Mouse (Mus musculus) testis, adult 2 months (tissue): Measurements from ENCODE around the gene Ankrd23.

Experiments used
- CTCF ChIP-seq: fragments of 200-500 bp; IDR thresholded peaks from 2 replicates; pipeline ENCODE4 v1.5.1; 2012; ENCODE audit warnings: low read depth, mild to moderate bottlenecking, inconsistent platforms, low read length, moderate library complexity; ENCODE audit not compliant: control insufficient read depth, insufficient read depth, insufficient replicate concordance
- POLR2A ChIP-seq: fragments of 200-500 bp; IDR thresholded peaks from 2 replicates; pipeline ENCODE4 v1.6.1; 2012; ENCODE audit warnings: low read depth, mild to moderate bottlenecking, inconsistent platforms, low read length, moderate library complexity; ENCODE audit not compliant: control insufficient read depth

DNA sequence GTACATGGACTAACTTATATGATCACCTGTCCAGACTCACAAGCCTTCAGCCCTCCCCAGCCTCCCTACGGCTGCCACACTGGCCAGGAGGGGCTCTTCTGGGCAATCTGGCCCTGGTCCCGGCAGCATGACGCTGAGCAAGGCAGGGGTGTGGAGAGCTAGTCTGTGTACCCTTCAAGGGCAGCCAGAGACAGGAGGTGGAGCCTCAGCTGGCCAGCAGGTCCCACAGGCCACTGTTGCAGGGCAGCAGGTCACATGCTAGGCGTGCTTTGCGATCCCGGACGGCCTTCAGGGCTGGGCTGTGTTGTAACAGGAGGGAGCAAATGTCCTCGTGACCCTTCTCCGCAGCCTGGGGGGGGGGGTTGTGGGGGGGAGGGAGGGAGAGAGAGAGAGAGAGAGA, 2.5 kb upstream of the Ankrd23 start, which contains the start of gene Gm42417:
- no peak for TF ChIP-seq POLR2A
- TF ChIP-seq CTCF: no peak
